Mouse (Mus musculus) liver, adult 2 months (tissue): Measurements from ENCODE around the gene Elp4. TPM values are rescaled to one million over a fixed set of nuclear protein-coding genes. Genes with fewer than 3 reads are reported as not detected.

Source experiments
- DNase-seq: peaks from one replicate; pipeline ENCODE4 v3.0.0-alpha.2; 2011; ENCODE audit warnings: low read depth, low spot score; ENCODE audit errors: extremely low read depth
- H3K27ac ChIP-seq: fragments of 200-500 bp; replicated peaks from 2 replicates; pipeline ENCODE4 v1.5.1; 2012; ENCODE audit warnings: low read depth, mild to moderate bottlenecking, control low read depth, inconsistent platforms, low read length; ENCODE audit not compliant: insufficient read depth
- H3K27me3 ChIP-seq: fragments of 200-500 bp; 2 replicates; pipeline ENCODE4 v1.6.1; 2012; ENCODE audit warnings: mild to moderate bottlenecking, moderate library complexity, low read length, inconsistent platforms; ENCODE audit not compliant: control insufficient read depth, insufficient read depth
- H3K36me3 ChIP-seq: fragments of 200-500 bp; 2 replicates; pipeline ENCODE4 v1.6.1; 2012; ENCODE audit warnings: low read length, inconsistent platforms; ENCODE audit not compliant: control insufficient read depth, insufficient read depth
- H3K4me1 ChIP-seq: fragments of 200-500 bp; 2 replicates; pipeline ENCODE4 v1.6.1; 2011; ENCODE audit warnings: low read length; ENCODE audit not compliant: control insufficient read depth, insufficient read depth
- H3K4me3 ChIP-seq: fragments of 200-500 bp; 2 replicates; pipeline ENCODE4 v1.5.1; 2011; ENCODE audit warnings: low read depth, mild to moderate bottlenecking, control low read depth, low read length, moderate library complexity; ENCODE audit not compliant: insufficient read depth
- H3K79me2 ChIP-seq: fragments of 200-500 bp; 2 replicates; pipeline ENCODE4 v1.6.1; 2012; ENCODE audit warnings: inconsistent platforms, mild to moderate bottlenecking, low read length, moderate library complexity; ENCODE audit not compliant: control insufficient read depth, insufficient read depth
- H3K9ac ChIP-seq: fragments of 200-500 bp; 2 replicates; pipeline ENCODE4 v1.6.1; 2012; ENCODE audit warnings: low read depth, mild to moderate bottlenecking, control low read depth, inconsistent platforms, low read length
- CTCF ChIP-seq: fragments of 200-500 bp; IDR thresholded peaks from 2 replicates; pipeline ENCODE4 v1.5.1; 2011; ENCODE audit warnings: low read depth, low read length, control low read depth
- POLR2A ChIP-seq: fragments of 200-500 bp; IDR thresholded peaks from 2 replicates; pipeline ENCODE4 v1.6.1; 2011; ENCODE audit warnings: low read length, control low read depth; ENCODE audit not compliant: insufficient read depth; ENCODE audit errors: extremely low read depth
- WGBS: fragments of 180-500 bp; shearing (Covaris S2); methylation state at CpG from one replicate; pipeline ENCODE4 v1.1.7; 2018; 5-methylcytosine and 5-hydroxymethylcytosine counted together
- polyA plus RNA-seq: library from polyadenylated mRNA; depleted of rRNA; stranded (reverse); fragments of >200 nt; gene quantifications from 2 replicates; pipeline ENCODE4 v1.2.3, GENCODE M21; 2012
- total RNA-seq: library from RNA; depleted of rRNA; stranded (reverse); fragments of >200 nt; gene quantifications from 2 replicates; pipeline ENCODE4 v1.2.3, GENCODE M21; 2014

Gene Elp4
- total and polyA plus RNA-seq, 2 experiments = 7.7 to 16.2 TPM

DNA sequence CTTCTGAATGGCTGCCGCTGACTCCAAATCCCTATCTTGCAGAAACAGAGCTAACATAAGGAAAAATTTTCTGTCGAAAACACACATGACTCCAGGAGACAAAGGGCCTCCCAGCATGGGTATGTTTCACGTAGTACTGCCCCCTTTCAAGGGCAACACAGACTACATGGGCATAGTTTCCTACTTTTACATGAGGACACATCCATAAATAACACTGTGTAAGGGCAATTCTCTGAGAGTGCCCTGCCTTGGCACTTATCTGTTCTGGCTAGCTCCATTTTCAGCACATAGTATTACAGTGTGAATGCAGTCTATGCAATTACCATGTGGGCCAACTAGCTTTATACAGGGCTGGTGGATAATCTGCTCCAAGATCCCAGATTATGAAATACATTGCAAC lies 89.2 kb downstream of the Elp4 start:
- no peaks in the 10 kb centered on the region for H3K4me1 ChIP-seq
- no peak overlapping the region for H3K4me3 ChIP-seq
- H3K27me3 ChIP-seq = no peaks in the 10 kb centered on the region
- H3K27ac ChIP-seq = no peak overlapping the region
- no peaks in the 10 kb centered on the region for H3K79me2 ChIP-seq
- TF ChIP-seq POLR2A (no peak), CTCF (no peak)
- H3K9ac ChIP-seq = no peak overlapping the region
- H3K36me3 ChIP-seq = no peaks in the 10 kb centered on the region
- 81% methylated on average over 3 of the region's 3 CpGs for WGBS
- no peak for DNase-seq

DNA sequence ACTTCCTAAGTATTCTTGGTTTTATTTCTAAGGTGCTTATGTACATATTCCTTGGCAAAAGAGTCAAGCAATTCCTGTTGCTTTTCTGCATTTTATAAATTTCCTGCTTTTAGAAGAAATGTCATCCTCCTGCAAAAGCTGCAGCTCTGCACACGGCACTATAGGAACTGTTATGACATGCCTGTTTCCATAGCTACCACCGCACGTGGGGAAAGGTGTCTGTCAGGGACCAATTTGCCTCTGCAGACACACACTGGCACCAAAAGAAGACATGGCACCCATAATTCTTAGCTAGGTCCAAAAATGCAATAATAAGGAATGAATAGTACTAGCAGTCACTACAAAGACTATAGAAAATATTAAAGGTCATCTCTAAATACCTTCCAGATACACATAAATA lies 91.3 kb downstream of the Elp4 start:
- H3K4me1 ChIP-seq = no peaks in the 10 kb centered on the region
- H3K36me3 ChIP-seq = no peaks in the 10 kb centered on the region; the same call in 1 of the 2 replicates
- H3K4me3 ChIP-seq = no peak overlapping the region
- no peak for TF ChIP-seq POLR2A
- no peak for TF ChIP-seq CTCF
- no peak for DNase-seq
- H3K79me2 ChIP-seq = no peaks in the 10 kb centered on the region
- WGBS = 95% methylated on average over 3 of the region's 3 CpGs
- no peak overlapping the region for H3K27ac ChIP-seq
- H3K27me3 ChIP-seq = no peaks in the 10 kb centered on the region
- H3K9ac ChIP-seq = no peak overlapping the region

DNA sequence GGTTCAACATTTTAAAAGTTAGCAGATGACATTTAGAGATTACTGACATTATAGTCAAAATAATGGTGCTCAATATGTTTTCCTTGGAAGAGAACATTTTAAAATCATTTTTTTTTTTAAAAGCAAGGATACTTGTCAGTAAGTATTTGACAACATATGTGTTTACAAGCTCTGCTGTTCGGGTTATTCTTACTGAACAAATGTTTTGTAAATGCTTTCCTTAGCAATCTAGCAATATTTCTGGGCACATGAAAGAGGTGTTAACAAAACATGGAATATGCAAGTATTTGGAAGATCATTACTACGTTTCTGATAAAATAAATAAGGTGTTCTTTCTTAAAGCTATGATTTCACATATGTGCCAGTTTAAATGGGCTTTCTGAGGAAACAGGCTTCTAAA lies 94.1 kb downstream of the Elp4 start:
- no peak overlapping the region for H3K4me3 ChIP-seq
- H3K27ac ChIP-seq = no peak overlapping the region
- WGBS = 90% methylated on average over 2 of the region's 2 CpGs
- no peak for TF ChIP-seq CTCF
- no peak for TF ChIP-seq POLR2A
- H3K27me3 ChIP-seq = no peaks in the 10 kb centered on the region
- no peak for DNase-seq
- H3K79me2 ChIP-seq = no peaks in the 10 kb centered on the region
- H3K4me1 ChIP-seq = no peaks in the 10 kb centered on the region
- no peak overlapping the region for H3K9ac ChIP-seq
- H3K36me3 ChIP-seq = no peaks in the 10 kb centered on the region; the same call in 1 of the 2 replicates

DNA sequence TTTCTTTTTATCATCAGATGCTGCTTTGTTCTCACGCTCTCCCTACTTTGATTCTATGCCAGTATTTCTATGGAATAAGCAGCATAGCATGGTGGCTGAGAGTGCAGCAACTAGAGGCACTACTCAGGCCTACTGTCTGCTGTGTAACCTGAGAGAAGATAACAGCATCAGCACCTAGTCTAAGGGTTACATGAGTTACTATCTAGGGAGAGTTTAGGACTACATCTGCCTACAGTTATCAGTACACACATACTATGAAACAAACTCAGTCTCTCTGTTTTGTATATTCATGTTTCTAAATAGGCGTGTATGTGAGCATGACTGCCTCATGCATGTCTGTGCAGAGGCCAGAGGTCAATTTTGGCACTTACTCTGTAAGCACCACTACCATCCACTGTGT lies 97.8 kb downstream of the Elp4 start:
- WGBS = 89% methylated on average over 2 of the region's 2 CpGs
- no peaks in the 10 kb centered on the region; the same call in 1 of the 2 replicates for H3K79me2 ChIP-seq

DNA sequence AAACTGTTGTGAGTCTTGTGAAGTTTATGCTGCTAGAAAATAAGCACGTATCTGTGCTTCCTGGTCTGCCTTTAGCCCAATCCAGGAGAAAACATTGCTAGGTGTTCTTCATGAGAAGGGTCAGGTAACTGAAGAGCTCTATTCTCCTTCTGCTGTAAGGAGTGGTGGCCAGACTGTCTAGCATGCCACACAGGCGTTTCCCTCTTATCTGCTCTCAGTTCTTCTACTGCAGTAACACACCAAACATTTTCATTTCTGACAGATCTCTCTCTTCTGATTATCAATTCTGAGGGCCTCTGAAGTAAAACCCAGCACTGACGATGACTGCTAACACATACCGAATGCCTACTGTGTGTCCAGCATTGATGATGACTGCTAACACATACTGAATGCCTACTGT lies 98.3 kb downstream of the Elp4 start:
- Histone ChIP-seq H3K27me3 (no peaks in the 10 kb centered on the region), H3K36me3 (no peaks in the 10 kb centered on the region; the same call in 1 of the 2 replicates), H3K4me1 (peaks cover 3% of the 10 kb centered on the region; the same call in 1 of the 2 replicates), H3K9ac (no peak overlapping the region), H3K27ac (no peak overlapping the region), H3K79me2 (no peaks in the 10 kb centered on the region; the same call in 1 of the 2 replicates), H3K4me3 (no peak overlapping the region)
- no peak for DNase-seq
- TF ChIP-seq CTCF (no peak), POLR2A (no peak)
- 86% methylated on average over 4 of the region's 4 CpGs for WGBS

More for the DNA sequence above, 97.8 kb downstream of the Elp4 start:
- Histone ChIP-seq H3K36me3 (no peaks in the 10 kb centered on the region; the same call in 1 of the 2 replicates), H3K27me3 (no peaks in the 10 kb centered on the region), H3K4me1 (peaks cover under 1% of the 10 kb centered on the region; the same call in 1 of the 2 replicates), H3K9ac (no peak overlapping the region), H3K27ac (no peak overlapping the region), H3K4me3 (no peak overlapping the region)
- DNase-seq = no peak
- TF ChIP-seq POLR2A (no peak), CTCF (no peak)

DNA sequence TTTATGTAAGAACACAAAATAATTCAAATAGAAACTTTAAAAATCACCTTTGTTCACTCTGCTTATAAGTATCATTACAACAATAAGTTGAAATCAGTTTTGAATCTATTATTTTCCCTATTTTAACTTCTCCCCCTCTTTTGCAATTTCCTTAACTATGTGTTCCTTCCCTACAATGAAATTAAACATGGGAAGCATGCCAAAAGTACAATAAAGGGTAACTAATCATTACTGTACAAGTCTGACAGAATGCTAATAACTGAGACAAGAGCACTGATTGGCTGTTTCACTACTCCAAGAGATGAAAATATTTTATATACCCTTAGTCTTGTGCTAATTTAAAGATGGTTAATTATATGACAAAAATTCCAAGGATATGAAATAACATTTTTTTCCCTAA lies 99.2 kb downstream of the Elp4 start:
- Histone ChIP-seq H3K4me3 (no peak overlapping the region), H3K27ac (no peak overlapping the region), H3K9ac (no peak overlapping the region), H3K27me3 (no peaks in the 10 kb centered on the region), H3K79me2 (no peaks in the 10 kb centered on the region; the same call in 1 of the 2 replicates), H3K36me3 (no peaks in the 10 kb centered on the region; the same call in 1 of the 2 replicates), H3K4me1 (peaks cover 3% of the 10 kb centered on the region; the same call in 1 of the 2 replicates)
- TF ChIP-seq POLR2A (no peak), CTCF (no peak)
- DNase-seq = no peak
